Mouse (Mus musculus) ZHBTc4 (cell line): Measurements from ENCODE around the gene Rab27a.

Experiments
- DNase-seq: peaks from one replicate; pipeline ENCODE4 v3.0.0-alpha.2; 2011; ENCODE audit warnings: low read depth, low spot score

Rab27a gene

DNA sequence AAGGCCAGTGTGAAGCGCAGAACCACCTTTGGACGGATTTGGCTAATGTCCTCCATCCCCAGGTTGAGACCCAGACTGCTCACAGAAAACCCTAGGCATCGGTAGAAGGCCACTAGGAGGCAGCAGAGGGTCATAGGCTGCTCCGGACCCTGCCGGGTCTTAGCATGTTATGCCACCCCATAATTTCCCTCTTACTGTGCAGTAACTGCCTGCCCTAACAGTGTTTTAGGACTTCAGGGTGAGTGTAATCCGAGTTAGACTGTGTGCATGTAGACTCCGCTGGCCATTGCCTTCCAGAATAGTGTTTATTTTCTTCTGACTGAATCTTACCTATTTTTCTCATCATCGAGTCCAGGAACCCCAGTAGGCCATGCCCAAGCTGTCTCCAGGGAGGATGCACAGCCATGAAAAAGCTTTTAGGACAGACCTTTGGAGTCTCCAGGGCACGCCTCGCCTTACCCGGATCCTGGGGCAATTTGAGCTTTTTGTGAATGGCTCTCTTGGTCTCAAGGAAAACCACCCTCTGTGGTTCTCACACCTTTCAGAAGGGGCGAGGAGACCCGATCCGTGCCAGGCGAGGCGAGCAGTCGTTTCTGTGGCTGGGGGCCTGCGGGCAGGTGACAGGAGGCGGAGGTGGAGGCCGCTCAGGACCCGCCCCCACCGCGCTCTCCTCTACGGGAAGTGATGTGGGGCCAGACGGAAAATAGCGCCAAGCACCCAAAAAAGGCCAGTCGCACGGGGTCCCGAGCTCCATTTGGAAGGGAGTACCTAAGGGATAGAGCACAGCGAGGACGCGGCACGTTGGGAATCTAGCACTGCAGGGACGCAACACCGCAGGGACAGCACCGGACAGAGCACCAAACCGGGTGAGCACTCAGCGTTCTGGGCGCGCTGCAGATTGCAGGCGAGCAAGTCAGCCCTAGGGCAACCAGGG is at the start of gene Rab27a:
Rab27a (plus strand) TSS at position 709 of the 934 bp plus-strand sequence.
- peak; percentile 90 for DNase-seq

GRCm38 (mm10) chr9:72996167-72996566 is 48.5 kb upstream of the Rab27a start:
- DNase-seq = peak; percentile 90

DNA sequence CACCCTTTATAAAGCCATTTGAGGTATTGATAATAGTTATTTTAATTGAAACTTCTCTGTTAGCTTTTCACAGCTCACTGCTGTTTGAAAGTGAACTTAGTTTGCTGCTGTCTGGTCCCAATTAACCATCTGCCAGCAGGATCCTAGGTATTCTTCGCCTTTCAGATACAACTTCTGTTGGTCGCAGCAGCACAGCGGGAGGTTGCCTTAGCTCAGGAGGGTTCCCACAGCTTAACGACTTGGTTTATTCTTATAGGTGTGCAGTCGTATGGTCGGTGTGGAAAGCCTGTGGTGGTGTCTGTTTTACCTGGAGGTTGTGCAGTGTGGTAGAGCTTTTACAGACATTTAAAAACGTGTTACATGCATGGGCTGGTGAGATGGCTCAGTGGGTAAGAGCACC is 47.8 kb upstream of the Rab27a start:
- peak; percentile 78 for DNase-seq

- no peak for DNase-seq
Measured at GRCm38 (mm10) chr9:73000487-73000886, 44.2 kb upstream of the Rab27a start.

DNA sequence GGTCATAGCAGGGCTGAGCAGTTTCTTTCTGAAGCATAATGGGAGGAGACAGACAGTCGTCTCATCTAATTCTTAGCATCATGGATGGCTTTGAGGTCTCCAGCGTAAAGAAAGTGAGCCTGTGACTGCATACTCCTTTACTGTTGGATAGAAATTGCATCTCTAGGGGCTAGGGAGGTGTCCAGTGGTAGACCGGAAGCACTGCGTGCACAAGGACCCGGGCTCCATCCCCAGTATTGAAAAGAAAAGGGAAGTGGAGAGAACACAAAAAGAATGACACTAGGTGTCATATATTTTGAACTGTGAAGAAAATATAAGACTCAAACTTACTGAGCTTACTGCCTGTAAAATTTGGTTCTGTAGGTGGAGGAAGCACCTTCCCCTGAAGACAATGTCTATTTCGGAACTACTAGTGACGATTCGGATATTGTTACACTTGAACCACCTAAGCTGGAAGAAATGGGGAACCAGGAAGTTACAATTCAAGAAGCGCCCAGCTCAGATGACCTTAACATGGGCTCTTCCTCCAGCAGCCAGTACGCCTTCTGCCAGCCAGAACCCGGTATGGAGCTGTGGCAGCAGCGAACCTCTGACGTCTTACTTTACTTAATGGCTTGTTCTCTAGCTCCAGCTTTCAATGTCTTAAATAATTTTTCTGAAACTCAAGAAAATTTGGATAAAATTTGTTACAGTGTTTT is 43.2 kb upstream of the Rab27a start:
- no peak for DNase-seq

DNA sequence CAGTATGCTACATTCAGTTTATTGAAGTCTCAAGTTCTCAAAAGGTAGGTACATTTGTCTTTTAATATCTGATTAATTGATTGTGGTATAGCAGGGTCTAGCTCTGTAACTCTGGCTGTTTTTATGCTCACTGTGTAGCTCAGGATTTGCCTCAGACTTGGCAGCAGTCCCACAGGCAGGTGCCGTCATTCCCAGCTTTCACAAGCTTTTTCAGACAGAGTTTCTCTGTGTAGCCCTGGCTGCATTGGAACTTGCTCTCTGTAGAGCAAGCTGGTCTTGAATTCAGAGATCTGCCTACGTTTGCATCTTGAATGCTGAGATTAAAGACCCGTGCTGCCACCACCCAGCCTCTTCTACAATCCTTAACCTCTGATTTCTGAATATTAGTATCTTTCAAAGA is 42.5 kb upstream of the Rab27a start:
- no peak for DNase-seq

DNA sequence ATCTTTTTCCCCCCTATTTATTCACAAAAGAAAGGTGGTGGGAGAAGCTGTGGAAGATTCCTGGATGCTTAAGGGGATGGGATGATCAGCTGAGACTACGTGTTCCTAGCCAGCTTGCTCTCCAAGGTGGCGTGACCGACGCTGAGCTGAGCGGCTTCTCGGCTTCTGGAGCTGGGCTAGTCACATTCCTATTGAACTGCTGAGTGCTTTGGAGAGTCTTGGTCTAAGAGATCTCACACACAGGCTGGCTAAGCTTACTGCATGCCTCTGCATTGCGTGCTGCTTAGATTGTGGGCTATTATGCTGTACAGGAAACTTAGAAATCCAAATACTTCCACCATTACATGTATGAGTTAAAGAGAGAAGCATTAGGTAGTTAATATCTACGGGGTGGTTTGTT is 40.6 kb upstream of the Rab27a start:
- DNase-seq = no peak

DNA sequence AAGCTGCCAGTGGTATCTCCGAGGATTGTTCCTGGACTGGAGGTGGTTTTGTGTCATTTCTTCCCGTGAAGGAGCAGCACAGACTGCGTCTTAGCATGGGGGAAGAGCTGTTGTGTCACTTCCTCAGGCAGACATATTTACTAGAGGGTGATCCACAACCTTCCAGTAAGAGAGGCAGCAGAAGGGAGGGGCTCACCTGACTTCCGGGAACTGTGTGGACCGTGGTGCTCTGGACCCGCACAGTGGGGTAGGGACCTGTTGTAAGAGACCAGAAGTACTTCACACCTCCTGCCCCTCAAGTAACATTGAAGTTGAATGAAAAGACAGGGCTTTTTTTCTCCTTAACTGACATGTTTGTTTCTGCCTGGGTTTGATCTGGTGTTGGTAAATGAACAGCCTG is 39.5 kb upstream of the Rab27a start:
- peak; percentile 70 for DNase-seq

DNA sequence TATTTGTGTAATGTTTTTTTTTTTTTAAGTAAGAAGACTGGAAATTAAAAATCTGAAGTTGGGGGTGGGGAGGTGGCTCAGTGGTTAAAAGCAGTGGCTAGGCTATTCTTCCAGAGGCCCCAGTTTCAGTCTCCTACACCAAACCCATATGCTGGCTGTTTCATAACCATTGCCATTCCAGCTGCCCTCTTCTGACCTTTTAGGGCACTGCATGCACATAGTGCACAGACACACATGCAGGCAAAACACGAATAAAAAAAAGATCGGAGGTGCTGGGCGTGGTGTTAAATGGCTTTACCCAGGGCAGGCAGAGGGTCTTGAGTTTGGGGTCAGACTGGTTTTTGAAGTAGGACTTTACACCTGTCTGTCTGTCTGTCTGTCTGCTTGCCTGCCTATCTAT is 38.5 kb upstream of the Rab27a start:
- peak; percentile 66 for DNase-seq

GRCm38 (mm10) chr9:73008384-73008783 is 36.3 kb upstream of the Rab27a start:
- DNase-seq = no peak

GRCm38 (mm10) chr9:73012629-73013028 is 32.0 kb upstream of the Rab27a start:
- DNase-seq = no peak

- DNase-seq = no peak
Measured at GRCm38 (mm10) chr9:73014724-73015123, 29.9 kb upstream of the Rab27a start.

DNA sequence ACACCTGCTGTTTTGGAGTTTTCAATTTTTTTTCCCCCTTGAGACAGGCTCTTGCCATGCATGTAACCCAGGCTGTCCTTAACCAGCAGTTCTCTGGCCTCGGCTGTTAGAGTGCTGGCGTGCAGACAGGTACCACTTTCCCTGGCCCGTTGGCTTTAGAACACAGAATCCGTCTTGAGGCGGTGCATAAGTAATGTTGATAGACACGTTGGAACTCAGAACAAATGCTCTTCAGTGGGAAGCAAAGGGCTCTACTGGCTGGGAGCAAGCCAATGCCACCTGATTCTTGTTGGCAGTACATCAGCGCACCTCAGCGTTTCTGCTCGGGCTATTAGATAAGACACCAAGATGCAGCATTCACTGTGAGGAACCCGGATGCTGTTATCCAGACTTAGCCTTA is 24.8 kb upstream of the Rab27a start:
- no peak for DNase-seq

DNA sequence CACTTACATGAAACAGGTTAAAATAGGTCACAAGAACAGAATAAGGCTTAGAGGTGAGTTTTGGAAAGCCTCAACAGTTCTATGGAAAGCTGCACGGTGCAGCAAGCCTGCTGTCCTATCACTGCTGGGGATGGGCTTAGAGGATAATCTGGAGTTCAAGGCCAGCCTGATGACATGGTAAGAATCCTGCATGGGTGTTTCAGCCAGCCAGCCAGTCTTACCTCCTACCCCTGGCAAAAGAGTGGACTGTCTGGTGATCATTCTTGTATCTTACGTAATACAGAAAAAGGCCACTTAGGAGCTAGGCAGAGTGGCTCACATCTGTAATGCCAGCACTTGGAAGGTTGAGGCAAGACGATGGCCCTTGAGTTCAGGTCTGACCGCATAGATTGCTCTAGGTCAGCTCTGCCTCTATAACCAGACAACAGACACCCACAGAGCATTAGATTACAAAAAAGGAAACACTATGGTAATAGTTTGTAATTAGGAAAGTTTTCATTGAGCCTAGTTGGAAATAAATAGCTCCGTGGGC is 24.0 kb upstream of the Rab27a start:
- no peak for DNase-seq

DNA sequence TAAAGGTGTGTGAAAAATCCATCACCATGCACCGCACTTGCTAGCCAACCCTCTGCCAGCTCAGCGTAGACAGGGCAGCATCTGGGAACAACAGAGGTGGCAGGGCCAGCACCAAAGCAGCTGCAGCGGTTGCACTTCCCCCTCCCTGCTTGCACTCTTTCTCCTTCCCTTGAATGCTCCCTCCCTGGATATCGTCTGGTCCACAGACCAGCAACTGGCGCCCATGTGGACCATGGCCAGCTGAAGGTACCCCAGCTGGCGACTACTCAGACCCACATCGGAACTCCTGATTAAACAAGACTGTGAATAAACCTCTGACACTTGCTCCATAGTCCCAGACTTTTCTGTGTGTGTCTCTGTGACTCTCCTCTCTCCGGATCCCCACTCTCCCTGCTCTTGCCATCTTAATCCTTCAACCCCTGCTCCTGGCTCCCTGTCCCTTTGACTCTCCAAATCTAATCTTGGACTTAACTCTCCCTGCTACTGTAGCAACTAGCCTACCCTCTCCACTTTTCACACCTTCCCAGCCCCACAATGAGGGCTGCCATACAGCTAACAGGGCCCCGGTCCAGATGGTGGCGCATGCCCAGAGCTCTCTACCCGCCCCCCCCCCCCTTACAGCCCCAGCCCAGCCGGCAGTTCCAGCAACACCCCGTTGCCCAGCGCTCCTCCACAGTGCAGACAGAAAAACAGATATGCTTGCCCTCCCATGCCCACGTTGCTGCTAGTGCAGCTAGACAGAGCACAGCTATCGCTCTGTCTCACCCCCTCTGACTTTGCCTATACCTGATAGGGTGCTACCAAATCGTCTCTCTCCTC is 18.6 kb upstream of the Rab27a start:
- peak; percentile 81 for DNase-seq

DNA sequence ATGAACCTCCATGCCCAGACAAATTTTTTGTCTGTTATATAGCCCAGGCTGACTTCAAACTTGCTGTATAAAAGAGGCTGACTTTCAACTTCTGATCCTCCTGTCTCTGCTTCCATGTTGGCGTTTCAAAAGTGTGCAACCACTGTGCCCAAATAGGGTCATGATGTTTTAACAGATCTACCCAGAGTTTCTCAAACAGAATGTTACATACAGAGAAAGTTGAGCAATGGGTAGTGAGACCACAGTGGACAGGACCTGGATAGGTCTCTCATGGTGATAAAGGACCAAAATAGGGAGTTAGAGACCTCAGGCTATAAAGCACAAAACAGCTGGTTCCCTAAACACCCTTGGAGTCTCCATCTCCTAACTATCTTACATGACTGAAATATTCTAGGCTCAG is 14.2 kb upstream of the Rab27a start:
- DNase-seq = no peak

DNA sequence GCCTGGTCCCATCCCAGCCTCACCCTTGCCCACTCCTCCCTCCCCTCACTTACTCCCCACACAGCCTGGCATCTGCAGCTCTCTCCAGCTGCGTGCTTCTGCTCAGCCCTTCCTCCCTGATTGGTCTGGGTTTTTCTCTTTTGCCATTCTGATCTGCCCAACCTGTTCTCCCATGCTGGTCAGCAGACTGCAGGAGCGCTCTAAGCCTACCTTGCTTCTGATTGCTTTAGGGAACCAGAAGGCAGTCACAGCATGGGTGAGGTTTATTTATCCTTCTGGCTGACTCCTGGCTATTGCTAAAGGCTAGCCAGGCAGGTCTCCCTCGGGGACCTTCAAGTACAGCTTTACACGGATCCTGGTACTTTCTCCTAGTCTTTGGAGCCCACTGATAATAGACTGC is 13.2 kb upstream of the Rab27a start:
- DNase-seq = no peak

- DNase-seq = no peak
Measured at GRCm38 (mm10) chr9:73033406-73033805, 11.2 kb upstream of the Rab27a start.

DNA sequence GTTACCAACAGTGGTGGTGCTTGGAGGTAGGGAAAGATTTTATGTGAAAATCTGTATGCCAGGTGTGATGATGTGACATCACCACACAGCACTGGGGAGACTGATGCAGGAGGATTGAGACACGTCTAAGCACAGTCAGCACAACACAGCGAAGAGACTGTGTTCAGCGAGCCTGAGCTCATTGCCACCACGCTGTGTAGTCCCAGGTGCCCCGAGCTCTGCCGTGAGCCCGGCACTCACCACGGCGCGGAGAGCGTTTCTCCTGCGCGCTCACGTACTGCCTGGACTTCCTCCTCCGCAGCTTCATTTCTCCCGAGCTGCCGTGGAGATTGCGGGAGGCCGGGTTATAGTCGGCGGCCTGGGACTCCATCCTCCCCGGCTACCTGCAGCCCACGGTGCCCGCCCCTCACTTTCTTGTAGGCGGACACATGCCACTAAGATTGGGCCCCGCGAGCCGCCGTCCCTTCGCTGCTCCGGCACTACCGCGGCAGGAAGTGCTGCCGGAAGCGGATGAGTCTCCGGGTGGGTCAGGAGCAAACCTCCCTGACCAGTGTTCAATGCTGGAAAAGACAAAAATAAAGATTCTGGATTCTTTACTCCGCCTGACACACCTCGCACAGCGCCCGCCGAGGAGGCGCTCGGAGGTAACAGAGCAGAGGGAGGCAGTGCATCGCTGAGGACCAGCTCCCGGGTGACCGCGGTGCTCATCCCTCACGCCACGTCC is 5.3 kb upstream of the Rab27a start:
- peak; percentile 95 for DNase-seq

DNA sequence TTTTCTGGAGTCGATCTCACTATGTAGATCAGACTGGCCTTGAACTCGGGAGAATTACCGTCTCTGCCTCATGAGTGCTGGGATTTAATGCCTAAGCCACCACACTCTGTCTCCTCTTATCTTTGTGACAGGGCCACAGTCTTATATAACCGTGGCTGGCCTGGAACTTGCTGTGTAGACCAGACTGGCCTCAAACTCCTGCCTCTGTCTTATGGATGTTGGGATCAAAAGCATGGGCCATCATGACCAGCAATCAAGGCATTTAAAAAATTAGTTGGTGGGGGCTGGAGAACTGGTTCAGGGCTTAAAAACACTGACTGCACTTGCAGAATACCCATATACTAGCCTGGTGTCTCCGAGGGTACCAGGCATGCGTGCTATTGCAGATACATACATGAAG is 4.6 kb upstream of the Rab27a start, which contains the start of gene Pigb:
Pigb (minus strand) TSS at position 299 of the 400 bp plus-strand sequence.
- DNase-seq = no peak

GRCm38 (mm10) chr9:73045204-73045603 is 550 bp downstream of the Rab27a start:
- DNase-seq = no peak
